Mouse (Mus musculus): Measurements from ENCODE around the gene Henmt1. TPM values are rescaled to one million over a fixed set of nuclear protein-coding genes. Genes with fewer than 3 reads are reported as not detected.

The Henmt1 gene
- polyA plus RNA-seq (2015; fragmentation: Nextera tagmentation; extraction: Ambion mirVana) = 0.41 and 0.44 TPM in 2 replicates

GRCm38 (mm10) chr3:108939573-108939972 is at the start of gene Henmt1:
TSS of gene Henmt1 (plus strand) at chr3:108939873.
- Histone ChIP-seq H3K27me3 (replicated peaks) (no peaks in the 10 kb centered on the region), H3K27ac (no peak within 1 kb of the TSS), H3K9me3 (no peaks in the 10 kb centered on the region), H3K9ac (no peak within 1 kb of the TSS), H3K4me2 (peak within 1 kb of the TSS; percentile 78), H3K4me3 (replicated peaks) (peak within 1 kb of the TSS; percentile 37), H3K4me1 (no peaks in the 10 kb centered on the region), H3K36me3 (no peaks in the 10 kb centered on the region)
- no peak for ATAC-seq (ENCODE audit: insufficient read depth, low FRiP score, low read depth)
- 80% methylated on average over 5 of the region's 5 CpGs for WGBS

GRCm38 (mm10) chr3:108889908-108890307 is 49.8 kb upstream of the Henmt1 start, which contains the start of gene Fndc7:
TSS of gene Fndc7 (minus strand) at chr3:108890008.
- no peak for ATAC-seq (ENCODE audit: insufficient read depth, low FRiP score, low read depth)
- H3K4me3 ChIP-seq (replicated peaks) = no peak within 1 kb of the TSS
- H3K36me3 ChIP-seq = no peaks in the 10 kb centered on the region
- no peak within 1 kb of the TSS for H3K27ac ChIP-seq
- H3K4me2 ChIP-seq = no peak within 1 kb of the TSS
- 86% methylated on average over 1 of the region's 1 CpGs for WGBS
- no peaks in the 10 kb centered on the region for H3K9me3 ChIP-seq
- no peaks in the 10 kb centered on the region for H3K4me1 ChIP-seq
- no peaks in the 10 kb centered on the region for H3K27me3 ChIP-seq (replicated peaks)
- no peak within 1 kb of the TSS for H3K9ac ChIP-seq

GRCm38 (mm10) chr3:108892080-108892479 is 47.6 kb upstream of the Henmt1 start:
- no peak overlapping the region for H3K27ac ChIP-seq
- no peak overlapping the region for H3K4me3 ChIP-seq (replicated peaks)
- H3K4me2 ChIP-seq = no peak overlapping the region
- H3K27me3 ChIP-seq (replicated peaks) = no peaks in the 10 kb centered on the region
- H3K9me3 ChIP-seq = no peaks in the 10 kb centered on the region
- 65% methylated on average over 1 of the region's 1 CpGs for WGBS
- no peak for ATAC-seq (ENCODE audit: insufficient read depth, low FRiP score, low read depth)
- H3K4me1 ChIP-seq = no peaks in the 10 kb centered on the region
- H3K9ac ChIP-seq = no peak overlapping the region
- no peaks in the 10 kb centered on the region for H3K36me3 ChIP-seq

- H3K27ac ChIP-seq = no peak overlapping the region
- no peak overlapping the region for H3K4me2 ChIP-seq
- 61% methylated on average over 4 of the region's 4 CpGs for WGBS
- H3K4me1 ChIP-seq = no peaks in the 10 kb centered on the region
- no peak overlapping the region for H3K4me3 ChIP-seq (replicated peaks)
- H3K27me3 ChIP-seq (replicated peaks) = no peaks in the 10 kb centered on the region
- no peak for ATAC-seq (ENCODE audit: insufficient read depth, low FRiP score, low read depth)
- H3K9ac ChIP-seq = no peak overlapping the region
- no peaks in the 10 kb centered on the region for H3K36me3 ChIP-seq
- no peaks in the 10 kb centered on the region for H3K9me3 ChIP-seq
These were observed 46.8 kb upstream of the Henmt1 start for GRCm38 (mm10) chr3:108892914-108893313.

GRCm38 (mm10) chr3:108898640-108899039 is 41.0 kb upstream of the Henmt1 start:
- Histone ChIP-seq H3K4me1 (no peaks in the 10 kb centered on the region), H3K9me3 (no peaks in the 10 kb centered on the region), H3K27me3 (replicated peaks) (no peaks in the 10 kb centered on the region), H3K27ac (no peak overlapping the region), H3K4me2 (no peak overlapping the region), H3K36me3 (peaks cover 6% of the 10 kb centered on the region; the same call in 1 of the 2 replicates), H3K4me3 (replicated peaks) (no peak overlapping the region), H3K9ac (no peak overlapping the region)
- ATAC-seq (ENCODE audit: insufficient read depth, low FRiP score, low read depth) = no peak
- 94% methylated on average over 4 of the region's 4 CpGs for WGBS

GRCm38 (mm10) chr3:108900147-108900546 is 39.5 kb upstream of the Henmt1 start:
- H3K27ac ChIP-seq = no peak overlapping the region
- no peak overlapping the region for H3K4me2 ChIP-seq

GRCm38 (mm10) chr3:108900681-108901080 is 39.0 kb upstream of the Henmt1 start:
- Histone ChIP-seq H3K27ac (no peak overlapping the region), H3K27me3 (replicated peaks) (no peaks in the 10 kb centered on the region), H3K4me1 (no peaks in the 10 kb centered on the region), H3K4me3 (replicated peaks) (no peak overlapping the region), H3K9me3 (no peaks in the 10 kb centered on the region), H3K9ac (no peak overlapping the region), H3K4me2 (no peak overlapping the region), H3K36me3 (peaks cover 25% of the 10 kb centered on the region)
- WGBS = 79% methylated on average over 5 of the region's 5 CpGs
- no peak for ATAC-seq (ENCODE audit: insufficient read depth, low FRiP score, low read depth)

More at GRCm38 (mm10) chr3:108900147-108900546, 39.5 kb upstream of the Henmt1 start:
- H3K27me3 ChIP-seq (replicated peaks) = no peaks in the 10 kb centered on the region
- H3K9me3 ChIP-seq = no peaks in the 10 kb centered on the region
- WGBS = 79% methylated on average over 3 of the region's 3 CpGs
- no peak for ATAC-seq (ENCODE audit: insufficient read depth, low FRiP score, low read depth)
- peaks cover 21% of the 10 kb centered on the region for H3K36me3 ChIP-seq
- no peaks in the 10 kb centered on the region for H3K4me1 ChIP-seq
- H3K4me3 ChIP-seq (replicated peaks) = no peak overlapping the region
- no peak overlapping the region for H3K9ac ChIP-seq

- Histone ChIP-seq H3K27ac (no peak overlapping the region), H3K4me2 (no peak overlapping the region), H3K9ac (no peak overlapping the region), H3K36me3 (peaks cover 27% of the 10 kb centered on the region), H3K4me1 (no peaks in the 10 kb centered on the region), H3K4me3 (replicated peaks) (no peak overlapping the region), H3K9me3 (no peaks in the 10 kb centered on the region), H3K27me3 (replicated peaks) (no peaks in the 10 kb centered on the region)
- ATAC-seq (ENCODE audit: insufficient read depth, low FRiP score, low read depth) = no peak
- WGBS = 49% methylated on average over 2 of the region's 2 CpGs
These were observed 37.6 kb upstream of the Henmt1 start for GRCm38 (mm10) chr3:108902038-108902437.

GRCm38 (mm10) chr3:108902934-108903333 is 36.7 kb upstream of the Henmt1 start:
- Histone ChIP-seq H3K9ac (no peak overlapping the region), H3K4me2 (no peak overlapping the region), H3K36me3 (peaks cover 27% of the 10 kb centered on the region), H3K9me3 (no peaks in the 10 kb centered on the region), H3K4me3 (replicated peaks) (no peak overlapping the region), H3K4me1 (no peaks in the 10 kb centered on the region), H3K27ac (no peak overlapping the region), H3K27me3 (replicated peaks) (no peaks in the 10 kb centered on the region)
- WGBS = 88% methylated on average over 6 of the region's 6 CpGs
- ATAC-seq (ENCODE audit: insufficient read depth, low FRiP score, low read depth) = no peak

- Histone ChIP-seq H3K9ac (peak overlapping the region; percentile 90), H3K4me1 (peaks cover 5% of the 10 kb centered on the region; the same call in 1 of the 2 replicates), H3K4me3 (replicated peaks) (peak overlapping the region; percentile 84), H3K36me3 (peaks cover 3% of the 10 kb centered on the region), H3K9me3 (no peaks in the 10 kb centered on the region), H3K4me2 (peak overlapping the region; percentile 73), H3K27me3 (replicated peaks) (no peaks in the 10 kb centered on the region), H3K27ac (peak overlapping the region; percentile 100)
- under 1% methylated on average over 31 of the region's 32 CpGs for WGBS
- ATAC-seq (ENCODE audit: insufficient read depth, low FRiP score, low read depth) = no peak
These were observed 29.2 kb upstream of the Henmt1 start for GRCm38 (mm10) chr3:108910303-108911080.

GRCm38 (mm10) chr3:108911081-108911547 is 28.6 kb upstream of the Henmt1 start:
- peak overlapping the region; percentile 100 for H3K27ac ChIP-seq
- peaks cover 5% of the 10 kb centered on the region; the same call in 1 of the 2 replicates for H3K4me1 ChIP-seq
- peak overlapping the region; percentile 73 for H3K4me2 ChIP-seq
- ATAC-seq (ENCODE audit: insufficient read depth, low FRiP score, low read depth) = peak; percentile 84
- H3K36me3 ChIP-seq = no peaks in the 10 kb centered on the region; the same call in 1 of the 2 replicates
- under 1% methylated on average over 38 of the region's 44 CpGs for WGBS
- no peaks in the 10 kb centered on the region for H3K27me3 ChIP-seq (replicated peaks)
- H3K9me3 ChIP-seq = no peaks in the 10 kb centered on the region
- peak overlapping the region; percentile 84 for H3K4me3 ChIP-seq (replicated peaks)
- peak overlapping the region; percentile 90 for H3K9ac ChIP-seq
